Mouse (Mus musculus) R1 (cell line): ENCODE data around the gene Prmt3.

Source experiments
- DNase-seq: peaks from one replicate; pipeline ENCODE4 v3.0.0-alpha.2; 2018; ENCODE audit warnings: low read depth, low spot score

Gene Prmt3

DNA sequence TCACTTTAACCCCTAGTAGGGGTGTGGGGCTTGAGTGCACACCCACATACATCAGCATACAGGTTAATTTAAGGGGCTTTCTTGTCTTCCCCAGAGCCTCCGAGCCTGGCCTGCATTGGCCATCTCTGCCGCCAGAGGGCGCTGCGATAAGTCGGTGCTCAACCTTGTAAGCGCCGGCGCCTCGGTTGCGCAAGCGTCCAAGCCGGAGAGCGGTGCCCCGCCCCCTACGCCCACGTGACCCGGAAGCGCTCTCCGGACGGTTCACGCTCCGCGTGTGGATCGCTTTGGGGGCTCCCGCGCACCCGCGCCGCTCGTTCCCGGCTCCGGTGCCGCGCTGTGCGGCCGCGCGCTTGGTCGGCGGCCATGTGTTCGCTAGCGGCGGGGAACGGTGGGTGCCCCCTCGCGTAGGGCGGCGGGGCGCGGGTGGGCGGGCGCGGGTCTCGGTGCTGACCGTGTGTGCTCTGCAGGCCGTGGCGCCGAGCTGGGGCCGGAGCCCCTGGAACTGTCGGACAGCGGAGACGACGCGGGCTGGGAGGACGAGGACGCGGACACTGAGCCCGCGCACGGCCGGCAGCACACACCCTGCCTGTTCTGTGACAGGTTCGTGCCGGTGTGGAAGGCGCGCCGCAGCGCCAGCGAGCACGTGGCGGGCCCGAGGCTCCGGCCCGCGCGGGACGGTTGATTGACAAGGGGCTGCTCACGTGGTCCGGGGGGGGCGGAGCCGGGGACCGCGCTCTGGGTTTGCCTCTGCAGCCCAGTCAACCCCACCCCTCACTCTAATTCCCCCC is at the start of gene Prmt3:
Gene Prmt3, plus strand, starts transcription at position 233 of the 788 bp plus-strand sequence.
- DNase-seq = peak; percentile 95

DNA sequence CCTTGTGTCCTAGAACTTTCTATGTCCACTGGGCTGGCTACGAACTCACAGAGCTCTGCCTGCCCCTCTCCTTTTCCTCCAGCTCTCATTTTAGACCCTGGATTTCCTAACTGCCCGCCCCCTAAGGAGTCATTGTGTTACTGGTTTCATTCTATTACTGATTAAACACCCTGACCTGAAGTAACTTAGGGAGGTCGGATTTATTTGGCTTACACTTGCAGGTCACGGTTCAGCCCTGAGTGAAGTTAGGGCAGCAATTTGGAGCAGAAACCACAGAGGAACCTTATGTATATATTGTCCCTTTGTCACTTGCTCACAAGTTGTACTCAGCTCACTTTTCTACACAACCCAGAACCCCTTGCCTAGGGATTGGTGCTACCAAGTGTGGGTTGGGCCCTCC is 43.8 kb upstream of the Prmt3 start:
- no peak for DNase-seq

DNA sequence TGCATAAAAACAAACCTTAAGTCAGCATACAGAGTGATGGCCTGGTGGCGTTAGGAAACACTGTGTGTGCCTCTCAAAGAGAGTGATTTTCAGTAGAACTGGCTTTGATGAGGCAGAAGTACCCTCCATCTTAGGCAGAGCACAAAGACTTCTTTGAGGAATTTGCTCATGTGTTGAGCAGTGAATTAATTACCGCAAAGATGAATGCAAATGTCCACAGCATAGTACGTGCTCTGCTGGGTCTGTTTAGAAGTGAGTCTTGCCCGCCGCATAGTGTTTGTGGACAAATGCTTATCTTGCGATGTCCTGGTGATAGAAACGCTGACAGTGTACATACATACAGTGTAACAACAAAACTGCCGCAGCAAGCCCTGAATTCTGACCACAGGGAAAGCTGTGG is 38.7 kb upstream of the Prmt3 start:
- no peak for DNase-seq

DNA sequence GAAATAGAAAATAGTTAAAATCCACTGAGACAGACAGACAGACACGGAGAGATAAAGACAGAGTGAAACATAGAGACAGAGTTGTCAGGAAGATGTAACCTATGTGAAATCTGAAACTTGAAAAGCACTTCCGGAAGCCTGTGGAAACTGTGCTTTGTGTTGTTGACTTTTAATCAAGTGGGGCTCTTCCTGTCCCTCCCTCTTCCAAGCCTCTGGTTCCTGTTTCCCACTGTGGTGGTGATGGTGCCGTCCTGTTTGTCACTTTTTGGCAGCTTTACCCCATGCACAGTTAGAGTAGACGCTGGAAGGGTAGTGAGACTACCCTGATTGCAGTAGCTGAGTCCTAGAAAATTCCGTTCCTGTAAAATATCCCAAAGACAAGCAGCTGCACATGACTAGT is 36.7 kb upstream of the Prmt3 start:
- DNase-seq = peak; percentile 71

DNA sequence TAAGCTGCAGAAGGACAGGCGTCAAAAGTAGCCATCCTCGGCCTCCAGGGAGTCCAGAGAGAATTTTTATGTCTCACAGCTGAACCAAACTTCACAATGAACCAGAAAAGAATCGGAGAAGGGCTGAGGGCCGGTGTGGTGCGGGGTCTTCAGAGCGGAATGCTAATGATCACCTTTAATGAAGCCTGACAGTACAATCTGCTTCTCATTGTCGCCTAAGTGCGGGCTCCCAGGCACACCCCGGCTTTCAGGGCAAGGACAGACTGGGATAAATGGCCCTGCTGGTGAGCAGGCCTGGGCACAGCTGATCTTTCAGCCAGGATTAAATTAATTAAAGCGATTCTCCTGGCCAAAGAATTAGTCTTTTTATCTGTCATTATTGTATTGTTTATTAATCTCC is 36.2 kb upstream of the Prmt3 start:
- no peak for DNase-seq

DNA sequence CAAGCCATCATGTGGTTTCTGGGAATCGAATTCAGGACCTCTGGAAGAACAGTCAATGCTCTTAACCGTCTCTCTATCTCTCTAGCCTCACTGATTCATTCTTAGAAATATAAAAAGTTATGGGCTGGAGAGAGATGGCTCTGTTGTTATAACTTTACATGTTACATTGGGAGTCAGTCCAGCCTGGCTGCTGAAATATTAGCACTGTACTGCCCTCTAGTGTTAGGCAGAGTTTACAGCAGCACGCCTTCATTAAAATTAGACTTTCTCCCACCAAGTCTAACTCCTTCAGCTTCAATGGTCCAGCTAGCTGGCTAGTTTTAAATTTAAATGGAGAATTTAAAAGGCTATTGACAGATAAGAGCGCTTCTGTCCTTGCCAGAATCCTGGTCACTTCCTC is 27.0 kb upstream of the Prmt3 start:
- DNase-seq = peak; percentile 57

DNA sequence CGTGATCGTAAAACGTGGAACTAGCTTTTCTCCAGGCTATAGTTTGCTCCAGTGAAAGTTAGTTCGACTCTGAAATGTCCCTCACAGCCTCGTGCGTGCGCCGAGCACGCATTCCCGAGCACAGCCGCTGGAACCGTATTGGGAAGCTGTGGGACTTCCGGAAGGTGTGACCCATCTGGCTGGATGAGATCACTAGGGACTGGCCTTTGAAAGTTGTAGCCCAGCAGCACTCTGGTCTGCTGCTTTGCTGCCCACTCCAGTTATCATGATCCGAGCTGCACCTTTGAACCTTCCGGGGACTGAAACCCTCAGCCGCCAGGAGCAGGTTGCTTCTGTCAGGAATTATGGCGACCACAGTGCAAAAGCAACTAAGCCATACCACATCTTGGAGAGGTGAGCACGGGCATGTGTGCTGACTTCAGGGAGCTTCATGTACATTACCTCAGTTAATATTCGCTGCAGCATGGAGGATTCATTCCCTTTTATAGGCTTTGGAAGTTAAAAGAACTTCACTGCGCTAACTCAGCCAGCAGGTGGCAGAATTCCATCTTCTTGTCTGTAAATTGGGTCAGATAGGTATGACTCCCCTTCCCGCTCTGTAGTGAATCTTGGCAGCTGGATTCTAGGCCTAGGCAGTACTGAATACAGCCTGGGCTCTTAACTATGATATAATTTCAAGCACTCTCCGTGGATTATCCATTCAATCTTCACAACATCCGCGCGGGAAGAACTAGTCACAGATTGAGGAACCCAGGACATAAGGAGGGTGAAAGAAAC is 25.2 kb upstream of the Prmt3 start:
- DNase-seq = peak; percentile 86

DNA sequence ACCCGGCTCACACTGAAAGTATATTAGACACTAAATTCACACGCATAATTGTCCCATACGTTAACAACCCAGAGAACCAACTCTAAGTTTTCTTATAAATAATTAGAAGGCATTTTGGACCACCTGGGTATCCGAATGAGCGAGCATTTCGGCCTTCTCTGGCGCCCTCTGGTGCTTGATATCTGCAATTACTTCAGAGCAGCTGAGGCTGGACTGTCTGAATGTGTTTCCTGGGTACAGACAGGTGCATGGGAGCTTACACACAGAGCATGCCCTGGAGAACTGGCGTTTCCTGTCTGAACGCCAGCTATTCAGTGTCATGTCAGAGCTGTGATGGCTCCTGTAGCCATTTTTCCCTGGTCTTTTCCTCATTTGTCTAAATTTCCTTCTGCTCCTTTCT is 23.4 kb upstream of the Prmt3 start:
- DNase-seq = peak; percentile 75

DNA sequence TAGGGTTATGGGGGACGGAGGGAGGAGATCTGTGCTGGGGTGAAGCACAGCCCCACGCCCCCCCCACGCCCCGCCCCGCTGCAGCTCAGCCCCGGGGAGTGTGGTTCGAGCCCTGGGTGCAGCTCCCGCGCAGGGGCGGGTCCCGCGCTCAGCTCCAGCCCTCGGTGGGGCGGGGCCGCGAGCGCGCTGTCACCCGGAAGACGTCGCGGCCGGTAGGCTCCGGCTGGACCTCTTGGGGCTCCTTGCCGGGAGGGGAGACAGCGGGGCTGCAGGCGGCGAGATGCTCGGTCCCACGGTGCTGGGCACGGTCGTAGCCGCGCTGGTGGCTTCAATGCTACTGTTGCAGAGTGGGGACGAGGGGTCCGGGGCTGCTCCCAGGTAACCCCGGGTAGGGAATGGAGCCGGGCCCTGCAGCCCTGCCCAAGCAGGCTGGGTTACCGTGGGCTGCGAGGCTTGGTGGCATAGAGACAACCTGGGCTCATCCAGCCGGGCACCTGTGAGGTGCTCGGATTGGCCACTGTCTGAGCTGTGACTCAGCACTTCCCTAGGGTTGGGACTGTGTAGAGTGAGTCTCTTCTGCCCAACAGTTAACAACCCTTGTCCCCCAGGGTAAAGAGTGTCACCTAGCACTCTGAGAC is 19.1 kb upstream of the Prmt3 start, which contains the start of gene Htatip2:
Gene Htatip2, plus strand, starts transcription at position 182 of the 638 bp plus-strand sequence.
- DNase-seq = peak; percentile 56

DNA sequence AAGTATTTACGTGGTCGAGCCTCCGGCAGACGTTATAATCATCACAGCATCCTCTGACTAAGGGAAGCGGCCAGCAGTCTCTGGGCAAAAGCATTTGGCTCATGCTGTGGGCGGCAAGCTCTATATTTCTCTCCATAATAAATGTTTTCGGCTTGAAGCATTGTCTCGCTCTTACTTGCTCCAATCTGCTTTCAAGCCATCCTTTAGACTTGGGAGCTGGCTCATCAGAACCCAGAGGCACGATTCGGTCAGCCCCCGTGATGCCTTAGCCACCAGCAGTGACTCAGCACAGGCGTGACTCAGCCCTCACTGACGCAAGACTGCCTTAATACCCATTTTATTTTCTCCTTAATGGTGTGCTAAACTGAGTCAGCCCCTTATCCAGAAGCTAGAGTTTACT is 15.5 kb upstream of the Prmt3 start:
- peak; percentile 61 for DNase-seq

DNA sequence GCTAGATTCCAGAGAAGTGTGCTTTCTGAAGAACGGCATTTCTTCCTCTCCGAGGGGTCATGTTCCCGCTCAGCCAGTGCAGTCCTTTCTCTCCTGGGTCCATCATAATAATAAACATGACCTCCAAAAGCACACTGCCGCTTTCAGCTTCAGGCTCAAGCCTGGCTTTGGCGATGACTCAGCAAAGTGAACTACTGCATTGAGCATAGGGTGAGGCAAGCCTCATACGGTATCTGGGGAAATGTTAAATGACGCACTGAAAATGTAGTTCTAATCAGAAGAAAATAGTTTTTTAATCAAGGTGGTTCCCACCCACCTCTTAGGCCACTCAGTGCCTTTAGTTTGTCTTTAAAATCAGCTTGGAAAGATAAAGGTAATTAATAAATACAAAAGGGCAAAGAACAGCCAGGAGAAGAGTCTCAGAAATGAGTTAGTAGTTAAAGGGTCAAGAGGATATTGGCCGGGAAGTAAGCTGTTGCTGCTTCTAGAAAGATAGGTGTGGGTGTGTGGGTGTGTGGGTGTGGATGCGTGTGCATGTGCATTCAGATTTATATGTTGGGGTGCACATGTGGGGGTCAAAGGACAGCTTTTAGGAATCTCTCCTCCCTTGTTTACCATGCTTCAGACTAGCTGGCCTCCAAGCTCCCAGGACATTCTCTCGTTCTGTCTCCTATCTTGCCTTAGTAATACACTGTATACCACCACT is 14.0 kb upstream of the Prmt3 start:
- DNase-seq = peak; percentile 66

DNA sequence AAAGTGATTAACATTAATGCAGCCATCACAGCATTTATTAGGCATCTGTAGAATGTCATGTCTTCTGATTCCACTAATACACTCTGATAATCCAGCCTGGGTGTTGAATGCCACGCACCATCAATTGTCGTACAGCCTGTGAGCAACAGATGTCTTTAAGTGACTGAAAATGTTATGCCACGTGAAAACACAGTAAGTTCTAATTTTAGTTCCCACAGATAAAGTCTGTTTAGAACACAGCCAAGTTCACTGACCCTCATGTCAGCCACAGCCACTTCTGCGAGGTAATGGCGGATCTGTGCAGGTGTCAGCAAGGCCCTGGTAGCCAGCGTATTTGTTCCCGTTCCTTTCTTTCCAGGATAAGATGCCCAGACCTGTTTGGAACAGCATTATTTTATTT is 12.0 kb upstream of the Prmt3 start:
- DNase-seq = no peak

DNA sequence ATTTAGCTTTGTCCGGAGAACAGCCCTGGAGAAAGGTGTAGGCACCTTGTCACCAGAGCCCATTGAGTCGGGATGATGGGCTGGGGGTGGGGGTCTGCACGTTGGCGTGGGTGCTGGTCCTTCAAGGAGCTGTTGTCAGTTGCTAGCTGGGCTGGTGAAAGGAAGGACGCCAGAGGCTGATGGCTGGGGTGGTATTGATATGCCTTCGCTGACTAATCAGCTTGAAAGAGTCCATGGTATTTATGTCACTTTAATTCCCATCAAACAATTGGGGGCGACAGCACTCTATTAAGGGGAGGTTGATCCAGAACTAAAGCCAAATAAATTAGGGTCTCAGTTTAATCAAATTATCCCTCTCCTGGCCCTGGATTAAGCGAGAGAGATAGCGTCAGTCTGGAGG is 9.6 kb upstream of the Prmt3 start:
- no peak for DNase-seq

DNA sequence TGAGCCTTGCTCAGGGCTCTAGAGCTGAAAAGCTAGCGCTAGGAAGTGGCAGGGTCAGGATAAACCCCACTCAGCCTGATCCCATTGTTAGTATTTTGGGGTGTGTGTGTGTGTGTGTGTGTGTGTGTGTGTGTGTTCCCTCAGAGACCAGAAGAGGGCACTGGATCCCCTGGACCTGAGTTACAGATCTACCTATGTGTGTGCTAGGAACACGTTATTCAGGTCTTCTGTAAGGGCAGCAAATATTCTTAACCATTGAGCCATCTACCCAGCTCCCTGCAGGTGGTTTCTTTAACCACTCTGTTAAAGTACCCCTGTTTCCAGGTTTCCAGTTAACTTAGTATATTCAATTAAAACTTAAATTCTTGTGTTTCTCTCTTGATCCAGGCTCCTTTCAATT is 3.8 kb upstream of the Prmt3 start:
- DNase-seq = peak; percentile 77

DNA sequence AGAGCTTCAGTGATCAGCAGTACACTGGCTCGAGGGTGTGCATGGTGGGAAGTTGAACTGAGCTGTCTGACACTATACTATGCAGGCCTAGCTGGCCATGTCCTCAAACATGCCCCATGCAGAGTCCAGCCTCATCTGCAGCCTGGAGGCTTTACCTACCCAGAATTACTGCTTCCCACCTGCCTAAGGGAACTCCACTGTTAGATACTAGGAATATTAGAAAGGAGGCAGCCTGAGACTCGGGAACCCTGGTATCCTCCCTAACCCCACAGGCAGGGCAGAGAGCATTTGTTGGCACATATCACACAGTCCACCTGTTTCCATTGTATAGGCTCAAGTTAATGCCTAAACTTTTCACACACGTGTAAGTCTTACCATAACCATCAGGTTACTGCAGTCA is 561 bp upstream of the Prmt3 start:
- DNase-seq = no peak

DNA sequence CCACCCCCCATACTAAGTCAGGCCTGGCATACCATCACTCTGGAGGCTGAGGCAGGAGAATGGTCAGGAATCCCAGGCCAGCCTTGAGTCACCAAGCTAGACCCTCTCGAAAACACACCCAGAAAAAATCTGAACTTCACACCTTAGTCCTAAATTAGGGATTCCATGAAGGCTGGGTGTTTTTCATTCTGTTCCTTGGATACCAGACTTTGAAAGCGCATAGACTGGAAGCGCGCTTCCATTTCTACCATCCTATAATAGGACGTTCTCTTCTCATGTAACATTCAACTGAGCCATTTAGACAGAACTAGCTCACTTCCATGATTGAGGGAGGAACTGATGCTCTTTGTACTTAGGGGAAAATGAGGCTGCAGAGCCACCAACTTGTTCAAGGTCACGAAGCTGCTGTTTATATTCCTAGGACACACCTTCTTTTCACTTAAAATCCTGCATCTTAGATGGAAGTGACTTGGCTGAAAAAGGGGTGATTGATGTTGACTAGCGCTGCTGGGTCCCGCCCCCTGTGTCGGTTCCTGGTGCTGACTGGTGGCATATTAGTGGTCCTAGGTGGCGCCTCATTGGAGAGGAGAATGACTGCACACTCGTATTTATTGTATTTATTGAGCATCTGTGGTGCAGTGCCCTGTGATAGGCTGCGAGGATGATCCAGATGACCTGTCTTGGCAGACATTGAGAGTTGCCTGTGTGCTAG is 914 bp downstream of the Prmt3 start:
- DNase-seq = peak; percentile 77

DNA sequence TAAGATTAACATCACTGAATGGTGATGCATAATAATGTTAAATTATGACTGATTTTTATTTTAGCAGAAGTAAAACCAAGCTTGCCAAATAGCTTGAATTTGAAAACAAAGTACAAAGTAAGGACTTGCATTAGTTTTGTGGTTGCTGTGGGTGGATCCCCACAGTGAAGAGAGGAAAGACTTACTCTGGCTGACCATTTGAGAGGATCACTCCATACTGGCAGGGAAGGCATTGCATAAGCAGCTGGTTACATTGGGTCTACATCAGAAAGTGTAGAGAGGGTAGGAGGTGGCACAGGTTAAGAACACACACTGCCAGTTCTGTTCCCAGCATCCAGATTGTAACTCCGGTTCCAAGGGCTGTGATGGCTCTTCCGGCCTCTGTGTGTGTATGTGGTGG is 4.9 kb downstream of the Prmt3 start:
- no peak for DNase-seq

DNA sequence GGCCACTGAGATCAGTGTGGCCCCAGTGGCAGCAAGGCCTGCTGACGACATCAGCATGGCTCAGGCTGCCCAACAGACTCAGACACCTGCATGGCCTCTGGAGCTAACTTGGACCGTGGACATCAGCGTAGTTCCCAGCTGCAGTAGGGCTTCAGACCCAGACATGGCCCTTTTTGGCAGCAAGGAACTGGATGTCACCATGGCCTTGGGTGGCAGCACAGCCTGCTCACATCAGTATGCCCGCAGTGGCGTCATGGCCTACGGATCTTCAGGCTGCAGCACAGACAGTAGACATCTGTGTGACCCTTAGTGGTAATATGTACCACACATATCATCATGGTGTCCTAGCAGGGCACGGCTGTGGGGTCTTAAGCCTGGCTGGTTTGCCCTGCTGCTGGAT is 7.0 kb downstream of the Prmt3 start:
- DNase-seq = no peak

DNA sequence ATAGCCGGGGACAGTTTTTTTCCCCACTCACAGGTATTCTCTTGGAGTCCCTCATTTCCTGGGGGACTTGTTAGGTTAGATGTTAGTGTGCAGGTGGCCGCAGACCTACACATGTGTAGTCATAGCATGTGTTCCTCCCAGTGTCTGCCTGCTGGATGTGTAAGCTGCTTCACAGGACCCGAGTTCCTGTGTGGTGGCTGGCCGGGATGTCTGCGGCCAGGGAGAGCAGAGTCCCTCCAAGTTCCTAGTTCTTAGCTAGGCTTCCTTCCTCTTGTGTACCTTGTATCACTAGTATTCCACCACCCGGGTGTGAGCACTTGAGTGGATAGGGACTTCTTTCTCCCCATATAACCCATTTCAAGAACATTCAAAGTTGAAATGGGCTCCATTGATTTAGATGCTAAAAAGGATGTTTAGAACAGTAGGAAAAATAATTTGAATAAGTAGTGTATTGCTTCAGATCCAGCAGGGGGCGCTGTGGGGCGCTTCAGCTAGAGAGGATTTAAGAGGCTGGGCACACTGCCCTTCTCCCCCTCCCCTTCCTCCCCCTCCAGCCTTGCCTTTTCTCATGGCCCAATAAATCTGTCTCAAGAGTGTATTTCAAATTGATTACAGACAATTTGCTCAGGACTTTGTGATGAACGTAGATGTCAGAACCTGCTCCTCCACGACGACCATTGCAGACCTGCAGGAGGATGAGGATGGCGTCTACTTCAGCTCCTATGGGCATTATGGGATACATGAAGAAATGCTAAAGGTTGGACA is 8.7 kb downstream of the Prmt3 start:
- DNase-seq = peak; percentile 79

DNA sequence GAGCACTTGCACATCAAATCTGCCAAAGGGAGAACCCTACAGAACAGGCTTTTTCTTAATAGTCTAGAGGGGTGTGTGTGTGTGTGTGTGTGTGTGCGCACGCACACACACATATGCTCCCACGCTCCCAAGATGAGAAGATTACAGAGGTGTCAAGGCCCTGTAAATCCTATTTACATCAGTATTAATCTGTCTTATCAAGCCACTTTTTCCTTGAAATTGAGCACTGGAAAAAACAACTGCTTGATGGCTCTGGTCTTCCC is 9.2 kb downstream of the Prmt3 start:
- DNase-seq = no peak

DNA sequence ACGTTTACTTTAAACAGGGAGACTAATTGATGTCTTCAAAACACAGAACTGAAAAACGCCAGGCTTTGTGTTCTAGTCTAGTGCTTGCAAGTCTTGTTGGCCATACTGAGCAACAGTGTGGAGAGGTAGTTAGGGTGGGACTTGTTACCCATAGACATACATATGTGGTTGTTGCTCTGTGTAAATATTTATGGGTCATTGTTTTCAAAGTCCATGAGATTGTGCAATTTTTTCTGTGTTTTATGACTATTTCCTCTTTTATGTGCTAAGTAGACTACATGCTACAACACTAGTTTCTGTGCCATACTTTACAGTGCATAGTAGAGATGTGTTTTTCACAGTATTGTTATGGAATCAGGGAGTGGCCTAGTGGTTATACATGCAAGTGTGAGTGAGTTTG is 16.2 kb downstream of the Prmt3 start:
- DNase-seq = no peak
